Mouse (Mus musculus) erythroblast, embryonic 14.5 days (primary cell): Measurements from ENCODE around the gene Crb2.

Experiments
- GATA1 ChIP-seq: IDR thresholded peaks from 2 replicates; pipeline ENCODE4 v1.6.1; 2012; ENCODE audit warnings: low read length, inconsistent platforms, mixed read lengths
- TAL1 ChIP-seq: IDR thresholded peaks from 3 replicates; pipeline ENCODE4 v1.6.1; 2012; ENCODE audit warnings: low read length, inconsistent platforms, mixed read lengths

GRCm38 (mm10) chr2:37832253-37832652, 56.2 kb downstream of the Crb2 start:
- no peak for TF ChIP-seq GATA1
- TF ChIP-seq TAL1 = no peak
